Mouse (Mus musculus): ENCODE measurements around the gene Tmem204.

GRCm38 (mm10) chr17:25083444-25083931, at the start of gene Tmem204:
- TF ChIP-seq ZNF384 (IDR thresholded peaks at IDR 0.05; ENCODE audit: low read depth, low read length), result no peak
- no peak for TF ChIP-seq HCFC1 (IDR thresholded peaks at IDR 0.05; ENCODE audit: borderline replicate concordance, insufficient read depth, low read length)
- no peak for TF ChIP-seq ZC3H11A (IDR thresholded peaks at IDR 0.05; ENCODE audit: borderline replicate concordance, low read depth, low read length)
- no peak for TF ChIP-seq CHD2 (IDR thresholded peaks at IDR 0.05; ENCODE audit: low read depth, low read length)
- TF ChIP-seq MAFK (IDR thresholded peaks at IDR 0.05; ENCODE audit: insufficient read depth, low read depth, low read length), result no peak

Measured in ES-E14 (cell line).